Mouse (Mus musculus) olfactory bulb, adult 2 months (tissue): ENCODE measurements around the gene Lrrfip1.

Experiments used
- CTCF ChIP-seq: fragments of 200-500 bp; IDR thresholded peaks from 2 replicates; pipeline ENCODE4 v1.5.1; 2012; ENCODE audit warnings: low read depth, mild to moderate bottlenecking, low read length, moderate library complexity; ENCODE audit not compliant: insufficient read depth
- POLR2A ChIP-seq: fragments of 200-500 bp; IDR thresholded peaks from 2 replicates; pipeline ENCODE4 v1.6.1; 2012; ENCODE audit warnings: mild to moderate bottlenecking, low read depth, low read length, moderate library complexity; ENCODE audit not compliant: insufficient read depth

DNA sequence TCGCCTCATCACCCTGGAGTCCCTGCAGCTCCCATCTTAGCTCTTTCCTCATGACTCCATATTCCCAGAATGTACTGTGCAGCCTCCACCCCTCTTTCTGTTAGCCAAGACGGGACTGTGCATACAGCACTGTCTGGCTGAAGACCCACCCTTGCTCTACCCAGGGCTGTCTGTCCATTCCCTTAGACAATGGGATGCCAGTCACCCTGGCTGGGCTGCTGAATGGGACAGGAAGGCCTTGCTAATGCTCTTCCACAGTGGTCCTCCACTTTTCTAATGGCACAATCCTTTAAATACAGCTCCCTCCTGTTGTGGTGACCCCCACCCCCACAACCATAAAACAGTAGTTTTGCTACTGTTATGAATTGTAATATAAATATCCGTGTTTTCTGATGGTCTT is 12.8 kb downstream of the Lrrfip1 start:
- no peak for TF ChIP-seq CTCF
- TF ChIP-seq POLR2A: no peak
